Mouse (Mus musculus): Measurements from ENCODE around the gene March9. TPM values are rescaled to one million over a fixed set of nuclear protein-coding genes. Genes with fewer than 3 reads are reported as not detected.
"Not testable (repeated sequence)": the region's sequence is repeated elsewhere in the genome, so short reads cannot be mapped to it uniquely, and the experiment has no call there.

Gene March9
- total RNA-seq, 2 experiments from 2014 or later: 0.04 to 0.22 TPM

GRCm38 (mm10) chr10:127063913-127064870 is 4.2 kb upstream of the March9 start:
- ATAC-seq (ENCODE audit: poor library complexity, severe bottlenecking): no peak

GRCm38 (mm10) chr10:127063239-127063872 is 3.4 kb upstream of the March9 start, which contains the start of gene Cdk4:
TSS of gene Cdk4 (plus strand) at chr10:127063534.
- peak; percentile 76 for ATAC-seq (ENCODE audit: poor library complexity, severe bottlenecking)

DNA sequence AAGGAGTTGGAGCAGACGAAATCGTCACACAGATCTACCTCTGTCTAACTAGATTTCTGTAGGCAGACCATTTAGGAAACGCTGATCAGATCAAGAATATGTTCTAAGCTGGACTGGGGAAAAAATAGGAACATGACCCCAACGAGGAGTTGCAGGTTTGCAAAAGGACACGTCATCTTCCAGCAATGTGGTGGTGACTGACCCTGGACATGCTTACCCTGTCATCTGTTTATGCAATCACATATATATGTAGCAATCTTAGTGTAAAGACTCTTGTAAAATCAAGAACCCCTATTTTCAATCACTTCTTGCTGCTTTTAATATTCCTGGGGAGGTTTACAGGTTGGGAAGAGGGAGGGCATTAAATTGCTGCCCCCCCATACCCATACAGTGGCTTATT is 2.5 kb upstream of the March9 start:
- peak; percentile 16; the same call in 1 of the 2 replicates for ATAC-seq (ENCODE audit: poor library complexity, severe bottlenecking)

DNA sequence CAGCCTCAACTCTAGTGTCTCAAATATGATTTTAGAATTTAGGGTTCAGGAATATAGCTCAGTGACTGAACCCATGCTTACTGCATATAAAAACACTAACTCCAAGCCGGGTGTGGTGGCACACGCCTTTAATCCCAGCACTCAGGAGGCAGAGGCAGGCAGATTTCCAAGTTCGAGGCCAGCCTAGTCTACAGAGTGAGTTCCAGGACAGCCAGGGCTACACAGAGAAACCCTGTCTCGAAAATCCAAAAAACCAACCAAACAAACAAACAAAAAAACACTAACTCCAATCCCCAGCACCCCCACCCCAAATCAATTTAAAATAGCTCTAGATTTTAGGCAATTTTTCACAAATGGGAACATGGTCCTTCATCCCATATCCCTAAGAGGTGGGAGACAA is 2.1 kb upstream of the March9 start:
- not testable (repeated sequence) for ATAC-seq (ENCODE audit: poor library complexity, severe bottlenecking)

GRCm38 (mm10) chr10:127061513-127061912 is 1.5 kb upstream of the March9 start:
- ATAC-seq (ENCODE audit: poor library complexity, severe bottlenecking): no peak

DNA sequence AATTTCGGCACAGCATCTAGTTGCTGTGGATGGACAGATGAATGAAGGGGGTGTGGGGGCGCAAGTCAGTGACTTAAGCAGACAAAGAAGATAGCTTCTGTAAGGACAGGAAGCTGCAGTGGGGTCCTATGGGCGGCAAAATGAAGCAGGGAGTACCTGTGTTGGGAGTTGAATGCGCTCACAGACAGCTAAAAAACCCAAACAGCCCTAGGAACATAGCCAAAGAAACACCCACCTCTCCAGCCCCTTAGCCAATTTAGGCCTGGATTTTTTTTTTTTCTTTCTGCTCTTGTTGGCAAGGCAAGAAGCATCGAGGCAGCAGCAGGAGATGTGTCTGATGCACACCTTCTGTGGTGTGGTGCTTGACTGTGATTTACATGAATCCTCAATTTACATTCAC is 1.1 kb upstream of the March9 start:
- no peak for ATAC-seq (ENCODE audit: poor library complexity, severe bottlenecking)

DNA sequence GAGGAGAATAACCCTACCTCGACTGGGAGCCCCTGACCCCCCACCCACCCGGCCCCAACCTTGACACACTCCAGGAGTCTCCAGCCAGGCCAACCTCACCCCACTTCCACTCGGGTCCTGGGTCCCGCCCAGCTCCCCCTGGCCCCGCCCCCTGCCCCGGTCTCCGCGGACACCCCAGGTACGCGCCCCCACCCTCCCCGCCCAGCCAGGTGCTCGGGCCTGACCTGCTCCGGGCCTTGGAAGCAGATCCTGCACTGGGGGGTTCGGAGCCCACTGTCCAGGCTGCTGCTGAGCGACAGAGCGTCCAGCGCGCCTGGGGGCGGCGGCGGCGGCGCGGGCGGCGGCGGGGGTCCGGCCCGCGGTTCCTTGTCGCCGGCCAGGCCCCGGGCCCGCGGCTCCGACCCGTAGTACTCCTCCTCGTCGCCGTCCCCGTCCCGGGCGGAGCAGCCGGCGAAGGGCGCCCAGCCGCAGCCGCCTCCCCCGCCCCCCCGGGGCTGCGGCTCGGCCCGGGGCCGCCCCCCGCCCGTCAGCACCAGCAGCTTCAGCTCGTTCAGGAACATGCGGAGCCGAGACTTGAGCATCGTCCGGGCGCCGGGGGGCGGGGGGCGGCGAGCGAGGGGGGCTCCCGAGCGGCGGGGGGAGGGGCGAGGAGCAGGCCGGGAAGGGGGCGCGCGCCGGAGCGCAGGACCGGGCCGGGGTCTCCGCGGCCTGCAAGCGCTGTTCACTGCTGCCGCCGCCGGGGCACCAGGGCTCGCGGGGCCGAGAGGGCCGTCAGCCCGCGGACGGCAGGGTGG is 613 bp downstream of the March9 start:
- ATAC-seq (ENCODE audit: poor library complexity, severe bottlenecking): no peak

GRCm38 (mm10) chr10:127058708-127059107 is 1.3 kb downstream of the March9 start:
- ATAC-seq (ENCODE audit: poor library complexity, severe bottlenecking): no peak

DNA sequence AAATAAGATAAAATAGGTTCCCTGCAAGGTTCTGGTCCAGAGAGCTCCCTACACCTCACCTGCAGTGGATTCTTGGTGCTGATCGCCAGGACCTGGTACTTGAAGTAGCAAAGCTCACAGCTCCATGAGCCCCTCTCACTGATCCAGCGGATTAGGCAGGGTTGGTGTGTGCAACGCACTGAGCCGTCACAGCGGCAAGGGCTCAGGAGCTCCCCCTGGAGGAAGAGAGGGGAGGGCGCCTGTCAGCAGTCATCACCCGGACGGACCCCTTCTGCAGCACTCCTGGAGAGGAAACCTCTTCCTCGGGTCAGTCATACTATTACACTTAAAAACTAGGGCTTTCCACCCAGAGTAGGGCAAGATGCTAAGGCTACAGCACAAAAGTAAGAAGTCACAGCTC is 1.8 kb downstream of the March9 start:
- ATAC-seq (ENCODE audit: poor library complexity, severe bottlenecking): peak; percentile 83

DNA sequence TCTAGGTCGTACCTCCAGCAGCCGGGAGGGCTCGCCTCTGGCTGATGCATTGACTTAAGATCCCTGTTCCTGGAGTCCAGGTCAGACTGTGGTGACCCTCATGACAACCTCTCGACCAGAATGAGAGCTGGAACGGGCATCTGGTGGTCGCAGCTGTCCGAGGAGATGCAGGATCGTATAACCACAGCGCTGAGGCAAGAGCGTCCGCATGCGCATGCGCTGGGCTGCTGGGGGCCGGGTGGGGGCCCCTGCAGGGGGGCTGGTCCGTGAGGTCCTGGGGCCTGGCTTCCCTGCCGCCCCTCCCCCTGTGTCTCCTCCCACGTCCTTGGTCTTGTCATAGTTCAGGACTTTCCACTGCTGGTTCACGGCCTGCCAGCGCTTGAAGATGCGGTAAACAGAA is 3.5 kb downstream of the March9 start:
- no peak for ATAC-seq (ENCODE audit: poor library complexity, severe bottlenecking)

DNA sequence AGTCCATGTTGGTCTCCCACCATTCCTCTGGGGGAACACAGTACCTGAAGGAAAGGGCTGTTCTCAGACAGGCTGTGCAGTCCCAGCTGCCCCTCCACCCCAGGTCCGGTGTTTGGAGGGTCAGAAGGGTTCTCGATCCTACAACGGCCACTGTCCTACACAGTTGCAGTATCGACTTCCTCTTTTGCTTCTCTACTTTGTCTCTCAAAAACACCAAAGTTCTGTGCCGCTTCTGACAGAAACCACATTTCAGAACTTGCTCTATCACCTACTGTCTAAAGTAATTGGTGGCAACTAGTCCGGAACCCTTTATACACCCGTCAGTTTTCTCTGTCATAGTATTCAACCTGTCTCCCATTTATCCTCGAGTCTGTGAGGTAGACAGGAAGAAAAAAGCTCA is 4.6 kb downstream of the March9 start:
- 0 out of 2 replicates have a peak, but pooled peaks have one; percentile 30 for ATAC-seq (ENCODE audit: poor library complexity, severe bottlenecking)

GRCm38 (mm10) chr10:127054646-127055045 is 5.3 kb downstream of the March9 start:
- ATAC-seq (ENCODE audit: poor library complexity, severe bottlenecking): no peak

- peak; percentile 73 for ATAC-seq (ENCODE audit: poor library complexity, severe bottlenecking)
These were observed 9.9 kb downstream of the March9 start for GRCm38 (mm10) chr10:127050119-127050474.

GRCm38 (mm10) chr10:127049395-127050118 is 10.4 kb downstream of the March9 start:
- peak; percentile 65 for ATAC-seq (ENCODE audit: poor library complexity, severe bottlenecking)

DNA sequence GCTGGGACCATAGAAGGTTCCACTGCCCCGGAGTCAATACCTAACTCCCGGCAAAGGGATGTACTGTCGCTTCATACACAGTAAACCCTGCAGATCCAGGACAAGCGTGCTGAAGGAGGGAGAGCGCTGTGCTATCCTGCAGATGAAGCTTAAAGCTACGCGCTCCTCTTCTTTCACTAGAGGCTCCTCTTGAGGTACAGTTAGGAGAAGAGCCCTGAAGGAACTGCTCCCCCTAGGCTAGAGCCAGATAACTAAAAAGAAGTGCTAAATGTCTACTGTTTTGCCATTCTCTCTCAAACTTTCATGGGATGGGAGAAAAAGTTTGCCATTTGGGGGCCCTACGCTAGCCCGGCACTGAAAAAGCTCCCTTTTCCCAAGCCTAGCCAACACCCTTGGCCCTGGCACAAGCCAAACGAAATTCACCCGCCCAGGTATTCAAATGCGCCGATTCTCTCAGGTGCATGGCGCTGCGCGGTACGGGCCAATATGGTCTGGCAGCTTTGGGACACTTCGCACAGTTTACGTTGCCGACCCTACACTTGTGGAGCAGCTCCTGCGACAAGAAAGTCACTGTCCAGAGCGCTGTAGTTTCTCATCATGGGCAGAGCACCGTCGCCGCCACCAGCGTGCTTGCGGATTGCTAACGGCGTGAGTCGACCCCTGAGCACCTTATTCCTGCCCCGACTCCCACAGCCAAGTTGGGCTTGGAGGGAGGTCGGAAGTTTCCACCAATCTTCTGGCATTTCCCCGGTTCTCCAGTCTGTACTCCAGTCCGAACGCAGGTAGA is 11.2 kb downstream of the March9 start:
- no peak for ATAC-seq (ENCODE audit: poor library complexity, severe bottlenecking)

GRCm38 (mm10) chr10:127047954-127048353 is 12.0 kb downstream of the March9 start, which contains the start of gene Cyp27b1:
TSS of gene Cyp27b1 (plus strand) at chr10:127048250.
- ATAC-seq (ENCODE audit: poor library complexity, severe bottlenecking): no peak

DNA sequence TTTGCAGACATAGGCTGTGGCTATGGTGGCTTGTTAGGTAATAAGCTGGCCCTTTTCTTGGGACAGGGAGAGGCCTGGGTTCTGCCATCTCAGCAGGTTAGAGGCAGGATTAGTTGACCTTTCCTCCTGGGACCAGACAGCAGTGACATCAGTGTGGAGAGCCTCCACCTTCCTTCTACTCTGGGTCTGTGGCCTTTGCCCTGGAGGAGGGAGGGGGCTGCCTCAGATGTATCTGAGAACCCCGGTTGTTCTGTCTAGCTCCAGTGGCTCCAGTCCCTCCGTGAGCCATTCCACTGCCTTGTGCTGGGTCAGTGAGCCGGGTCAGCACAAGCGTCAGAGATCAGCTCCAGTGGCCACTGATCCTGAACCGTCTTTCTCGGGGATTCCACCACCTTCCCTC is 16.8 kb downstream of the March9 start:
- no peak for ATAC-seq (ENCODE audit: poor library complexity, severe bottlenecking)

- ATAC-seq (ENCODE audit: poor library complexity, severe bottlenecking): no peak
These were observed 17.4 kb downstream of the March9 start for GRCm38 (mm10) chr10:127042468-127043115.

- ATAC-seq (ENCODE audit: poor library complexity, severe bottlenecking): peak; percentile 90
These were observed 18.1 kb downstream of the March9 start for GRCm38 (mm10) chr10:127041774-127042338.
